Comparison of ENCODE assay signal across 11 mouse cellular contexts in the genomic region with DNA sequence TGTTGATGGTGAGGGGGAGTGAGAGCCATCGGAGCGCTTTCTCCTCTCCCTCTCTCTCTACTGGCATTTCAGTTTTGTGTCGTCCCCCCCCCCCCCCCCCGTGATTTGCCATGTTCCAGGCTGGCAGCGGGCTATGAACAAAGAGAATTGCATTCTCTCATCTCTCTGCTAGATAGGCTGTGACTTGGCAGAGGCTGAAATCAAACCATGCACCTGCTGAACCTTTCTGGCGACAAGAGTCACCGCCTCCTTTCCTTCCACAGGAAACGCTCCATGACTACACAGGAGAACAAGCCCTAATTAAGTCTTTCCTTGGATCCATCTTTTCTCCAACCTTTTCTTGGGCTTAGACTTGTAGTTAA. TPM values are rescaled to one million over a fixed set of nuclear protein-coding genes. Genes with fewer than 3 reads are reported as not detected.
DNase-seq lines count a peak whose midpoint lies in the region; ATAC-seq and TF ChIP-seq lines count a peak whose summit lies in the region.
"Had no signal": no experiment of that assay in that cellular context is flagged by ENCODE, and none has a peak within 500 bp of the region (broad histone marks: within the 10 kb centered on the region; RNA-seq: fewer than 3 reads in every experiment).

No protein-coding gene starts in this region.

- H3K4me1 ChIP-seq in heart, embryonic 16.5 days (ENCODE audit: control insufficient read depth, insufficient read depth, low read length): peaks cover 6% of the 10 kb centered on the region; the same call in 1 of the 2 replicates
- no peaks in the 10 kb centered on the region for H3K4me1 ChIP-seq in hindbrain, postnatal 0 days (ENCODE audit: insufficient read depth, low read length)

- 40% methylated on average over 6 of the region's 8 CpGs for WGBS in heart, embryonic 16.5 days
- WGBS in hindbrain, postnatal 0 days: 49% methylated on average over 6 of the region's 8 CpGs

- no peaks in the 10 kb centered on the region for H3K9me3 ChIP-seq in heart, embryonic 16.5 days (replicated peaks; ENCODE audit: control insufficient read depth, low read length)
- no peaks in the 10 kb centered on the region for H3K9me3 ChIP-seq in hindbrain, postnatal 0 days (ENCODE audit: low read length)
- H3K9me3 ChIP-seq: embryonic facial prominence, embryonic 15.5 days; limb, embryonic 15.5 days had no signal

- peak overlapping the region; percentile 50 for H3K4me2 ChIP-seq in heart, embryonic 16.5 days (ENCODE audit: low read depth, low read length)
- H3K4me2 ChIP-seq in hindbrain, postnatal 0 days (ENCODE audit: low read depth, low read length): peak overlapping the region; percentile 34
- H3K4me2 ChIP-seq: embryonic facial prominence, embryonic 15.5 days; limb, embryonic 15.5 days had no signal

- no peak for DNase-seq in heart, adult 8-10 months (ENCODE audit: low spot score)
- peak; percentile 41 for DNase-seq in retina, postnatal 1 day
- DNase-seq in retina, embryonic 14.5 days (ENCODE audit: low spot score): no peak
- no peak for DNase-seq in hindbrain, postnatal 0 days (ENCODE audit: low spot score)
- DNase-seq in right cerebral cortex, postnatal 25 days: no peak
- DNase-seq in cerebellum, adult 9-11 months: no peak
- no peak for DNase-seq in liver
- DNase-seq: gastrocnemius, postnatal 14 days had no signal

- peak overlapping the region; percentile 3 for H3K4me3 ChIP-seq in heart, embryonic 16.5 days (ENCODE audit: low read length)
- no peak overlapping the region for H3K4me3 ChIP-seq in hindbrain, postnatal 0 days (ENCODE audit: low read length)
- H3K4me3 ChIP-seq: embryonic facial prominence, embryonic 15.5 days; limb, embryonic 15.5 days had no signal

- no peak overlapping the region for H3K27ac ChIP-seq in heart, embryonic 16.5 days (ENCODE audit: low read length)
- H3K27ac ChIP-seq in hindbrain, postnatal 0 days: no peak overlapping the region
- H3K27ac ChIP-seq: embryonic facial prominence, embryonic 15.5 days; limb, embryonic 15.5 days had no signal

- H3K9ac ChIP-seq in heart, embryonic 16.5 days (ENCODE audit: low read length): no peak overlapping the region
- H3K9ac ChIP-seq in hindbrain, postnatal 0 days (replicated peaks; ENCODE audit: low read length): no peak overlapping the region
- H3K9ac ChIP-seq: embryonic facial prominence, embryonic 15.5 days; limb, embryonic 15.5 days had no signal

- peaks cover 11% of the 10 kb centered on the region; the same call in 1 of the 2 replicates for H3K27me3 ChIP-seq in heart, embryonic 16.5 days (ENCODE audit: control insufficient read depth, insufficient read depth, low read length)
- no peaks in the 10 kb centered on the region for H3K27me3 ChIP-seq in hindbrain, postnatal 0 days (ENCODE audit: insufficient read depth, low read length)
- H3K27me3 ChIP-seq: embryonic facial prominence, embryonic 15.5 days; limb, embryonic 15.5 days had no signal

- ATAC-seq in heart, embryonic 16.5 days (replicated peaks; ENCODE audit: extremely low read depth, insufficient read depth, low FRiP score): no peak
- no peak for ATAC-seq in hindbrain, postnatal 0 days

- TF ChIP-seq CTCF in hindbrain, postnatal 0 days (IDR thresholded peaks at IDR 0.05; ENCODE audit: low read depth): no peak

- H3K36me3 ChIP-seq in heart, embryonic 16.5 days (ENCODE audit: control insufficient read depth, insufficient read depth): no peaks in the 10 kb centered on the region
- H3K36me3 ChIP-seq in hindbrain, postnatal 0 days (ENCODE audit: insufficient read depth, low read length): no peaks in the 10 kb centered on the region
- H3K36me3 ChIP-seq: embryonic facial prominence, embryonic 15.5 days; limb, embryonic 15.5 days had no signal

RNA-seq across cellular contexts. Expression of gene Slc4a8, which starts 6.1 kb away (rescaled TPM):
- 1.3 and 1.4 TPM in 2 replicates for polyA plus RNA-seq in heart, embryonic 16.5 days (2015; fragmentation: Nextera tagmentation; extraction: Ambion mirVana)
- total RNA-seq in heart, adult 8-10 months (2022): 1 to 10 TPM; 1.9 to 4.3 (median 2.8) TPM
- total RNA-seq in hindbrain, postnatal 0 days (2014; rRNA removed): 25.4 and 33.9 TPM in 2 replicates
- 29.8 and 30.7 TPM in 2 replicates for polyA plus RNA-seq in hindbrain, postnatal 0 days (2015; fragmentation: Nextera tagmentation; extraction: Ambion mirVana)

RNA-seq across cellular contexts. Expression of gene Galnt6, which starts 26.3 kb away (rescaled TPM):
- 1.0 and 2.4 TPM in 2 replicates for polyA plus RNA-seq in heart, embryonic 16.5 days (2015; fragmentation: Nextera tagmentation; extraction: Ambion mirVana)
- total RNA-seq in heart, adult 8-10 months (2022): under 1 TPM; 0.54 to 0.86 (median 0.64) TPM
- 0.25 and 0.37 TPM in 2 replicates for total RNA-seq in hindbrain, postnatal 0 days (2014; rRNA removed)
- 0.34 TPM in 2 replicates for polyA plus RNA-seq in hindbrain, postnatal 0 days (2015; fragmentation: Nextera tagmentation; extraction: Ambion mirVana)
